ENCODE assay signal across 7 mouse cellular contexts in the genomic region with DNA sequence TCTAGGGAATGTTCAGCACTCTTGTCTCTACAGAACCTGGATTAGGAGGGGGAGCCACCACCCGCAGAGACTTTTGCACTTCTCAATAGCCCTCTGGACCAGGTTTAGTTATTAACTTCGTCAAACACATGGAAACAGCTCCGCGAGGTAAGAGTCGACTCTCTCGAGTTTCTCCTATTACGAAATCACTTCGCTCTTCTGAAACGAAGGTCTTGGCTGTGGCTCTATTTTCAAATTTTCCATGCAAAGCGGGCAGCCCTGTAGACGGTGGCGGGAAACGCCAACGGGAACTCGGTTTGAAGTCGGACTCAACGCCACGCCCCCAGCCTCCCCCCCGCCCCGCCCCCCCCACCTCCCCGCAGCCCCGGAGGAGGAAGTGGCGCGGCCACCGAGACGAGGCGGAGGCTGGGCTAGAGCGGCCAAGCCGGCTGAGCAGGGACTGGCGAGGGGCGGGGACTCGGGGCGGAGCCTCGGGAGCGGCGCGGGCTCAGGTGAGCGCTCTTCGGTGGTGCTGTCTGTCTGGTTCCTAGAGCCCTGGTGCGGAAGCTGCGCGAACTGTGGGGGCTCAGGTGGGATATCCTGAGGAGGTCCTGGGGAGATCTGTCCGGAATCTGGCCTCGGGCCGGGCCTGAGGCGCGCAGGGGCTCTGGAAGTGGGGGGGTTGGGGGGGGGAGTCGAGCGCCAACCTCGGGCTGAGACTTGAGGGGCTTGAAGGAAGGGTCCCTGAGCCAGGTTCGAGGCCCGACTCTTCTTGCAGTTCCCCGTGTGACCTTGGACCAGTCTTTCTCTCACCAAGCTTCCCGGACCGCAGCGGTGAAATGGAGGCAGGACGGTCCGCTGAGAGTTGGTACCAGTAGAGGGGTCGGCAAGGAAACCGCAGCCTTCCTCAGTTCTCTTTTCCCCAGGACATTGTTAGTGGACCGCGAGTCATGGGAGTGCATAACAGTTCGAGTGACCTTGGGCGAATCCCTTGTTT. TPM values are rescaled to one million over a fixed set of nuclear protein-coding genes. Genes with fewer than 3 reads are reported as not detected.
DNase-seq lines count a peak whose midpoint lies in the region; ATAC-seq lines count a peak whose summit lies in the region.

A gene (plus strand): TSS at position 449 of the 976 bp plus-strand sequence.

- H3K4me3 ChIP-seq in intestine, embryonic 16.5 days (ENCODE audit: low read length), result peak within 1 kb of the TSS; percentile 79
- H3K4me3 ChIP-seq in midbrain, embryonic 11.5 days (ENCODE audit: low read depth, low read length), result peak within 1 kb of the TSS; percentile 65

- H3K36me3 ChIP-seq in intestine, embryonic 16.5 days (ENCODE audit: control insufficient read depth, insufficient read depth, low read length), result peaks cover 2% of the 10 kb centered on the region; the same call in 1 of the 2 replicates
- no peaks in the 10 kb centered on the region for H3K36me3 ChIP-seq in midbrain, embryonic 11.5 days (ENCODE audit: control insufficient read depth, insufficient read depth, low read length)

- peak; percentile 100 for ATAC-seq in intestine, embryonic 16.5 days
- ATAC-seq in midbrain, embryonic 11.5 days (ENCODE audit: low FRiP score), result peak; percentile 99

- intact Hi-C loops in left cerebral cortex, postnatal 36 days (cut with DNase I), result no loop called here

- H3K4me1 ChIP-seq in intestine, embryonic 16.5 days (ENCODE audit: control insufficient read depth, insufficient read depth, low read length), result peaks cover 6% of the 10 kb centered on the region; the same call in 1 of the 2 replicates
- peaks cover 6% of the 10 kb centered on the region for H3K4me1 ChIP-seq in midbrain, embryonic 11.5 days (ENCODE audit: control insufficient read depth, insufficient read depth, low read length)

- H3K4me2 ChIP-seq in intestine, embryonic 16.5 days (ENCODE audit: low read depth, low read length), result peak within 1 kb of the TSS; percentile 56
- H3K4me2 ChIP-seq in midbrain, embryonic 11.5 days, result peak within 1 kb of the TSS; percentile 69

- H3K27ac ChIP-seq in intestine, embryonic 16.5 days (ENCODE audit: low read length), result peak within 1 kb of the TSS; percentile 81
- H3K27ac ChIP-seq in midbrain, embryonic 11.5 days (ENCODE audit: low read depth, low read length), result no peak within 1 kb of the TSS

- H3K27me3 ChIP-seq in intestine, embryonic 16.5 days (replicated peaks; ENCODE audit: control insufficient read depth, insufficient read depth, low read length), result no peaks in the 10 kb centered on the region
- no peaks in the 10 kb centered on the region for H3K27me3 ChIP-seq in midbrain, embryonic 11.5 days (ENCODE audit: control insufficient read depth, insufficient read depth, low read length)

- DNase-seq in adrenal gland, adult 8-10 months, result peak; percentile 92
- DNase-seq in embryo, embryonic 9.5 days (ENCODE audit: extremely low spot score), result peak; percentile 97
- DNase-seq in gastrocnemius, postnatal 4 days (ENCODE audit: low spot score in 2 of 2), result peak; percentile 83 to 94
- DNase-seq in left cerebral cortex, postnatal 36 days (ENCODE audit: low spot score in 2 of 2), result peak; percentile 87 to 89
- DNase-seq in midbrain, embryonic 11.5 days (ENCODE audit: low spot score, missing footprints), result peak; percentile 98
- DNase-seq in skeletal muscle tissue, adult 2 months (ENCODE audit: low read depth, low spot score), result peak; percentile 88

- H3K9me3 ChIP-seq in intestine, embryonic 16.5 days (ENCODE audit: control insufficient read depth, low read length), result no peaks in the 10 kb centered on the region
- H3K9me3 ChIP-seq in midbrain, embryonic 11.5 days (ENCODE audit: control insufficient read depth, low read length), result no peaks in the 10 kb centered on the region

- under 1% methylated on average over 64 of the region's 64 CpGs for WGBS in intestine, embryonic 16.5 days
- WGBS in midbrain, embryonic 11.5 days, result under 1% methylated on average over 57 of the region's 64 CpGs

- H3K9ac ChIP-seq in intestine, embryonic 16.5 days (ENCODE audit: low read depth, low read length), result peak within 1 kb of the TSS; percentile 84
- peak within 1 kb of the TSS; percentile 60 for H3K9ac ChIP-seq in midbrain, embryonic 11.5 days (ENCODE audit: low read length)

RNA-seq across cellular contexts. Expression of the gene that starts here (rescaled TPM):
- 10 to 100 TPM; 44.4 to 50.4 (median 45.5) TPM for total RNA-seq in adrenal gland, adult 8-10 months (2022)
- 10 to 100 TPM; 17.8 to 19.5 TPM for total RNA-seq in gastrocnemius, postnatal 4 days (2021)
- polyA plus RNA-seq in intestine, embryonic 16.5 days (2015; fragmentation: Nextera tagmentation; extraction: Ambion mirVana), result 13.5 and 14.6 TPM in 2 replicates
- 10 to 100 TPM; 66.4 to 69.0 TPM for total RNA-seq in left cerebral cortex, postnatal 36 days (2021)
- polyA plus RNA-seq in midbrain, embryonic 11.5 days (2014; fragmentation: Nextera tagmentation; extraction: Ambion mirVana), result 32.4 and 35.0 TPM in 2 replicates
